Mouse (Mus musculus) brain, embryonic 14.5 days (tissue): ENCODE data around the gene Smok3b. TPM values are rescaled to one million over a fixed set of nuclear protein-coding genes. Genes with fewer than 3 reads are reported as not detected.
"Not testable (repeated sequence)": the region's sequence is repeated elsewhere in the genome, so short reads cannot be mapped to it uniquely, and the experiment has no call there.

Source experiments
- DNase-seq: peaks from one replicate; pipeline ENCODE4 v3.0.0-alpha.2; 2011; ENCODE audit warnings: low read depth
- CTCF ChIP-seq: fragments of 200-500 bp; IDR thresholded peaks from 2 replicates; pipeline ENCODE4 v1.5.1; 2012; ENCODE audit warnings: inconsistent platforms, mild to moderate bottlenecking, moderate library complexity, borderline replicate concordance; ENCODE audit not compliant: insufficient read depth, insufficient read length; ENCODE audit errors: extremely low read depth
- POLR2A ChIP-seq: fragments of 200-500 bp; IDR thresholded peaks from 2 replicates; pipeline ENCODE4 v1.6.1; 2012; ENCODE audit warnings: mild to moderate bottlenecking, inconsistent platforms, borderline replicate concordance; ENCODE audit not compliant: poor library complexity, insufficient read depth, insufficient read length, severe bottlenecking; ENCODE audit errors: extremely low read depth
- polyA plus RNA-seq: library from polyadenylated mRNA; depleted of rRNA; stranded (reverse); fragments of >200 nt; gene quantifications from 2 replicates; pipeline ENCODE4 v1.2.3, GENCODE M21; 2012; rRNA removed

Gene Smok3b
- polyA plus RNA-seq = not detected in 2 replicates

DNA sequence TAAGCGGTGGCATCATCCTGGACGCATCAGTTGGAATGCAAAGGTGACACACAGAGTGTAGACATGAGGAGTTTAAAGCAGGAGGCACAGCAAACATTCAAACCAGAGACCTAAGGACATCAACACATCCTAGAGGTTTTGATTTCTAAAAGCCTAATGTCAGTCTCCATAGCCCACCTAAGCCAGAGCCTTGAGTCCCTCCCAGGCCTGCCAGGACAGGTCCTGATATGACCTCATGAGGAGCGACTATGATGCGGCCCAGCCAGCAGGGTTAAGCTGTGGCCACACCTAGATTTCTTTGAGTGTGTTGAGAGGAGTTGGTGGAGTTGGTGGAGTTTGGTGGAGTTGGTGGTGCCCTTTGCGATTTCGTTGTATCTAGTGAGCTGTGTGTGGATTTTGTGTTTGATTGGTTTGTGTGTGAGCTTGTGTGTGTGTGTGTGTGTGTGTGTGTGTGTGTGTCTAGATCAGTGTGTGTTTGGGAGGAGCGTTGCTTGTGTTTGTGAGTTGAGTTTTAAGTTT is at the start of gene Smok3b, which contains the start of gene Smok3a:
Smok3b (plus strand) TSS at position 469 of the 519 bp plus-strand sequence.
Smok3a (plus strand) TSS at position 301 of the 519 bp plus-strand sequence.
- not testable (repeated sequence) for DNase-seq

DNA sequence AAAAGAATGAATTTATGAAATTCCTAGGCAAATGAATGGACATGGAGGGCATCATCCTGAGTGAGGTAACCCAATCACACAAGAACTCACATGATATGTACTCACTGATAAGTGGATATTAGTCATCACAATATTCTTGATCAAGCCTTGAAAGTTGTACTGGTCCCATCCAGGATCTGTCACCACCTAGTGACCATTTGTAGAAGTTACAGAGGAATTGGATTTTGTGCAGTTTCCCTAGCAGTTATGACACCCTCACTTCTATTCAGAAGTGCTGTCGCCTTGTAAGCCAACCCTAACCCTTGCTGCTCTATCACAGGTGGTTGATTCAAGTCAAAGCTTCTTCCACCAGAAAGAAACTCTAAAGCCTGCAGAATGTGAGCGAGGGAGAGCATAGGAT is 48.1 kb upstream of the Smok3b start:
- DNase-seq = no peak
- no peak for TF ChIP-seq POLR2A
- no peak for TF ChIP-seq CTCF

DNA sequence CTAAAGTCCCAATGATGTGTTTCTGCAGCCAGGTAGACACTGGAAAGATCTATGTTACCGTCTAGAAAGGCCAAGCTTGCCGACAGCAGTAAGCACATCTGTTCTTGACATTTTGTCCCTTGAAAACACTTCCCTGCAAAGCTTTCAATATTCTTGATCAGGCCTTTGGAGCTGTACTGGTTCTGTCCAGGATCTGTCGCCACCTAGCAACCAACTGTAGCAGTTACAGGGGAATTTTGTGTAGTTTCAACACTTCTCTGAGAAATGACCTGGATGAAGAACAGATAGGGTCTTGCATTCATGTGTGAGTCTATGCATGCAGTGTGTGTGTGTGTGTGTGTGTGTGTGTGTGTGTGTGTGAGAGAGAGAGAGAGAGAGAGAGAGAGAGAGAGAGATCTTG is 47.5 kb upstream of the Smok3b start:
- peak; percentile 18 for DNase-seq
- TF ChIP-seq CTCF = peak; percentile 34; the same call in 1 of the 2 replicates
- TF ChIP-seq POLR2A = no peak

GRCm38 (mm10) chr5:137974724-137975123 is 46.5 kb upstream of the Smok3b start:
- TF ChIP-seq POLR2A = no peak
- TF ChIP-seq CTCF = no peak
- DNase-seq = no peak

- DNase-seq = no peak
- TF ChIP-seq CTCF (no peak), POLR2A (no peak)
Observed at GRCm38 (mm10) chr5:137975434-137975833, 45.8 kb upstream of the Smok3b start.

GRCm38 (mm10) chr5:137977291-137977690 is 43.9 kb upstream of the Smok3b start:
- no peak for TF ChIP-seq CTCF
- no peak for TF ChIP-seq POLR2A
- no peak for DNase-seq

GRCm38 (mm10) chr5:137979081-137979480 is 42.1 kb upstream of the Smok3b start:
- no peak for TF ChIP-seq POLR2A
- no peak for TF ChIP-seq CTCF

GRCm38 (mm10) chr5:137981300-137981699 is 39.9 kb upstream of the Smok3b start, which contains the start of gene Azgp1:
Gene Azgp1 (plus strand): TSS chr5:137981520.
- TF ChIP-seq CTCF (no peak), POLR2A (no peak)
- peak; percentile 0 for DNase-seq

More at GRCm38 (mm10) chr5:137979081-137979480, 42.1 kb upstream of the Smok3b start:
- no peak for DNase-seq

DNA sequence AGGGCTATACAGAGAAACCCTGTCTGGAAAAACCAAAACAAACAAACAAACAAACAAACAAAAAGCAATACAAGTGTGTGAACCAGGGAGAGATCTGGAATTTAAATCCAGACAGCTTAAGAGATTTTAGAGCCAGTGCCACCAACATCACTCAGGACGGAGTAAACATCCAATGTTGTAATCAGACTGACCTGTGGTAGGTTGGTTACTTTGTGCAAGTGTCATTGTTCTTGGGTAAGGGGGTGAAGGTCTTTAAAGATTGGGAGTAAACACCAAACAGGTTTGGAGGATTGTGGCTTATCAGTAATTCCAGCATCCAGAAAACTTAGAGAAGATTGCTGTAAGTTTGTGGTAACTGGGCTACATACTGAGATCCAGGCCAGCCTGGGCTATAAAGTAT is 34.9 kb upstream of the Smok3b start:
- no peak for DNase-seq

GRCm38 (mm10) chr5:138009437-138009836 is 11.8 kb upstream of the Smok3b start:
- DNase-seq = no peak
- TF ChIP-seq POLR2A = no peak

More for the DNA sequence above, 34.9 kb upstream of the Smok3b start:
- TF ChIP-seq POLR2A (no peak), CTCF (no peak)

- DNase-seq = no peak
- TF ChIP-seq POLR2A = no peak
- TF ChIP-seq CTCF = no peak
Observed at GRCm38 (mm10) chr5:138012382-138012781, 8.8 kb upstream of the Smok3b start.

GRCm38 (mm10) chr5:138016530-138016929 is 4.7 kb upstream of the Smok3b start:
- no peak for DNase-seq
- no peak for TF ChIP-seq POLR2A
- TF ChIP-seq CTCF = no peak

GRCm38 (mm10) chr5:138016997-138017396 is 4.2 kb upstream of the Smok3b start:
- TF ChIP-seq POLR2A = no peak
- TF ChIP-seq CTCF = no peak
- DNase-seq = no peak

GRCm38 (mm10) chr5:138019577-138019976 is 1.7 kb upstream of the Smok3b start:
- not testable (repeated sequence) for DNase-seq

DNA sequence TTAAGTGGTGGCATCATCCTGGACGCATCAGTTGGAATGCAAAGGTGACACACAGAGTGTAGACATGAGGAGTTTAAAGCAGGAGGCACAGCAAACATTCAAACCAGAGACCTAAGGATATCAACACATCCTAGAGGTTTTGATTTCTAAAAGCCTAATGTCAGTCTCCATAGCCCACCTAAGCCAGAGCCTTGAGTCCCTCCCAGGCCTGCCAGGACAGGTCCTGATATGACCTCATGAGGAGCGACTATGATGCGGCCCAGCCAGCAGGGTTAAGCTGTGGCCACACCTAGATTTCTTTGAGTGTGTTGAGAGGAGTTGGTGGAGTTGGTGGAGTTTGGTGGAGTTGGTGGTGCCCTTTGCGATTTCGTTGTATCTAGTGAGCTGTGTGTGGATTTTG is 31.7 kb downstream of the Smok3b start, which contains the start of gene Smok3c:
Smok3c (plus strand) TSS at position 301 of the 400 bp plus-strand sequence.
- not testable (repeated sequence) for DNase-seq

GRCm38 (mm10) chr5:138073803-138074202 is 52.6 kb downstream of the Smok3b start:
- no peak for DNase-seq
- TF ChIP-seq CTCF = no peak
- TF ChIP-seq POLR2A = no peak
